Mouse (Mus musculus): ENCODE data around the gene Rnf224. TPM values are rescaled to one million over a fixed set of nuclear protein-coding genes. Genes with fewer than 3 reads are reported as not detected.

Gene Rnf224
- polyA plus RNA-seq, 3 experiments from 2014 or later = not detected

DNA sequence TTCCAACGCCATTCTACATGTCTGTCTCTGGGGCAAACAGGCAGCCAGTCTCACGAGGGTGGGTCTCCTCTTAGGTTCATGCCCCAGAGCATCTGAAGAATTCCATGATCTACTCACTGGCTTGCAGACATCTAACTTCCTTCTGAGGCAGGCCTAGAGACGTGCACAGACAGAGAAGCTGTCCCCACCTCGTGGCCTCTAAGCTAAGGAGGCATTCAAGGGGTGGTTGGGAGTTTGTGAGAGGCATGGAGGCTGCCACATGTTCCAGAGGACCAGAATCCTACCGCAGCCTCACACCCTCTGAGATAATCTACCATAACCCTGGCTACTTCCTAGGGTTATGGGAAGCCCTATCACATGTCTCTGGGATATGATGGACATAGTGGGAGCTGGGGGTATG, 42.6 kb downstream of the Rnf224 start:
- ATAC-seq = no peak

DNA sequence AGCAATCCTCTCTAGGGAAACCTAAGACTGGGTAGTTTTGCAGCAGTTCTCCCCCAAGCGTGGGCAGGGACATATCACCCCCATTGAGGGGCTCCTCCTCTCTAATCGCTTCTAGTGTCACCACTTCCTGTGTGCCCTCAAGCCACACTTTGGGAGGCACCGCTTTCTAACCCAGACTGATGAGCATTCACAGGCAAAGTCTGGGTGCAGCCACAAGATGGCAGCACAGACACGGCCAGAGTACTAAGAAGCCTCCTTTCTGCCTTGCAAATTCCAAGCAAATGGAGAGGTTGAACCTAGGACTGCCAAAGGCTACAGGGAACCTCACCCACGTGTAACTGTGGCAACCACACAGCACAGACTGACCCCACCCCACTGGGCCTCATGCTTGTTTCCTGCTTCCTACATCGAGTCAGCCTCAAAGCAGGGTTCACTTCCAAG, 43.2 kb downstream of the Rnf224 start:
- ATAC-seq = peak; percentile 76

- no peak for ATAC-seq
Measured at GRCm38 (mm10) chr2:25187841-25188240, 48.7 kb downstream of the Rnf224 start.

DNA sequence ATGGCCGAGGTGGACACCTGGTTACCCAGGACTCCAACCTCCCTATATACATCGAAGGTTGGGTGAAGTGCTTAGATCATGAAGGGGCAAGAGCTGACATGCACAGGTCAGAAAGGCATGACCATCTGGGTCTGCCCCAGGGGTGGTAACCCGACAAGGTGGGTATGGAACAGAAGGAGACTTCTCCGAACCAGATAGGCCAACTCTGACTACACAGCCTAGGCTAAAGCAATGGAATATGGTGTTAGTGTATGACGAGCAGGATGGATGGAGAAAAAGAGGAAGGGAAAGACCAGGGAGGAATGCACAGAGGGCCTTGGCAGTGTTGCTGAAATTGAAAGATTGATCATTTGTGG, 50.0 kb downstream of the Rnf224 start:
- ATAC-seq = no peak

- peak; percentile 62 for ATAC-seq
Measured at GRCm38 (mm10) chr2:25185625-25186574, 50.7 kb downstream of the Rnf224 start.

DNA sequence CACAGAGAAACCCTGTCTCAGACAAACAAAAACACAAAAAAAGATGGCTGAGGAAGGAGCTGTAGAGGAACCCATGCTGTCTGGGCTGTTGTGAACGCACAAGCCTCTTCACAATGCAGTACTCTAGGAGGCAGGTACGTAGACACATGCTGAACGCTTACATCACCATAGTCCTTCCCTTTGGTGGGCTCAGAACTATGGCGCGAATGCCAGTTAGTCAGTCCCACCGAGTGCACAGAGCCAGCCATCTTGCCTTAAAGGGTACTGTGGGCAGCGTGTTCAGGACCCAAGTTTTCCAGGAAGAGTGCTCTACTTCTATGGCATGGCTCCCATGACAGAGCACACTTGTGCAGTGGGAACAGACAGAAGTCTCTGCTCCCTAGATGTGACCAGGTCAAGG, 52.1 kb downstream of the Rnf224 start:
- ATAC-seq = no peak

Other genes with a start within 250 kb of the Rnf224 start
- gene Nsmf, start 182.4 kb downstream of the Rnf224 start, polyA plus RNA-seq (2017; shearing (Covaris generic)) = 10 to 100 TPM; 11.3 to 20.4 (median 11.4) TPM
- under 1 TPM in 1 of 3 experiments, not detected in 2; 0.90 TPM for gene Entpd8, start 156.5 kb downstream of the Rnf224 start, polyA plus RNA-seq (2017; shearing (Covaris generic))
- gene Noxa1, start 141.6 kb downstream of the Rnf224 start, polyA plus RNA-seq (2017; shearing (Covaris generic)) = 1 to 10 TPM in 2 of 3 experiments, under 1 TPM in 1; 0.68 to 4.2 (median 4.2) TPM
- gene Nrarp, start 56.0 kb downstream of the Rnf224 start, polyA plus RNA-seq (2017; shearing (Covaris generic)) = 1 to 10 TPM in 1 of 3 experiments, under 1 TPM in 2; 0.54 to 1.2 (median 0.59) TPM
- gene Tor4a, start 39.9 kb downstream of the Rnf224 start, polyA plus RNA-seq (2017; shearing (Covaris generic)) = 10 to 100 TPM; 55.3 to 73.9 (median 67.2) TPM
- gene Nelfb, start 25.3 kb downstream of the Rnf224 start, polyA plus RNA-seq (2017; shearing (Covaris generic)) = 10 to 100 TPM; 46.6 to 50.3 (median 47.0) TPM
- gene Stpg3, start 22.1 kb downstream of the Rnf224 start, polyA plus RNA-seq (2017; shearing (Covaris generic)) = not detected
- gene Fam166a, start 18.0 kb downstream of the Rnf224 start, polyA plus RNA-seq (2017; shearing (Covaris generic)) = not detected
- gene Tubb4b, start 12.1 kb downstream of the Rnf224 start, polyA plus RNA-seq (2017; shearing (Covaris generic)) = 100 to 1,000 TPM in 1 of 3 experiments, 10 to 100 TPM in 2; 90.3 to 208 (median 96.5) TPM
- not detected for gene Slc34a3, start 2.4 kb downstream of the Rnf224 start, polyA plus RNA-seq (2017; shearing (Covaris generic))
- 1 to 10 TPM in 1 of 3 experiments, under 1 TPM in 2; 0.53 to 1.6 (median 0.99) TPM for gene Rnf208, start 5.5 kb upstream of the Rnf224 start, polyA plus RNA-seq (2017; shearing (Covaris generic))
- gene Cysrt1, start 5.7 kb upstream of the Rnf224 start, polyA plus RNA-seq (2017; shearing (Covaris generic)) = not detected
- 1 to 10 TPM; 2.3 to 9.2 (median 4.0) TPM for gene AL732309.1, start 10.1 kb upstream of the Rnf224 start, polyA plus RNA-seq (2017; shearing (Covaris generic))
- gene Tmem203, start 18.7 kb upstream of the Rnf224 start, polyA plus RNA-seq (2017; shearing (Covaris generic)) = 10 to 100 TPM in 1 of 3 experiments, 1 to 10 TPM in 2; 8.3 to 13.7 (median 8.7) TPM
- 1 to 10 TPM; 3.4 to 4.7 (median 3.9) TPM for gene Tprn, start 25.8 kb upstream of the Rnf224 start, polyA plus RNA-seq (2017; shearing (Covaris generic))
- gene Ssna1, start 35.7 kb upstream of the Rnf224 start, polyA plus RNA-seq (2017; shearing (Covaris generic)) = 100 to 1,000 TPM; 111 to 156 (median 121) TPM
- 10 to 100 TPM; 29.3 to 44.6 (median 39.2) TPM for gene Anapc2, start 35.7 kb upstream of the Rnf224 start, polyA plus RNA-seq (2017; shearing (Covaris generic))
- not detected for gene Tmem210, start 51.4 kb upstream of the Rnf224 start, polyA plus RNA-seq (2017; shearing (Covaris generic))
- not detected for gene Lrrc26, start 53.1 kb upstream of the Rnf224 start, polyA plus RNA-seq (2017; shearing (Covaris generic))
- not detected for gene Grin1, start 82.4 kb upstream of the Rnf224 start, polyA plus RNA-seq (2017; shearing (Covaris generic))
- gene Man1b1, start 95.6 kb upstream of the Rnf224 start, polyA plus RNA-seq (2017; shearing (Covaris generic)) = 10 to 100 TPM; 21.2 to 24.3 (median 23.1) TPM
- gene Dpp7, start 119.6 kb upstream of the Rnf224 start, polyA plus RNA-seq (2017; shearing (Covaris generic)) = 10 to 100 TPM; 10.2 to 24.6 (median 21.1) TPM
- gene Uap1l1, start 128.9 kb upstream of the Rnf224 start, polyA plus RNA-seq (2017; shearing (Covaris generic)) = 10 to 100 TPM; 12.2 to 20.6 (median 18.3) TPM
- gene Sapcd2, start 135.5 kb upstream of the Rnf224 start, polyA plus RNA-seq (2017; shearing (Covaris generic)) = 10 to 100 TPM in 1 of 3 experiments, under 1 TPM in 2; 0.44 to 10.5 (median 0.80) TPM
- 1 to 10 TPM in 1 of 3 experiments, under 1 TPM in 1, not detected in 1; 0.49 to 1.3 TPM for gene Entpd2, start 159.1 kb upstream of the Rnf224 start, polyA plus RNA-seq (2017; shearing (Covaris generic))
- 1 to 10 TPM; 2.8 to 6.1 (median 6.0) TPM for gene Npdc1, start 162.6 kb upstream of the Rnf224 start, polyA plus RNA-seq (2017; shearing (Covaris generic))
- gene Fut7, start 186.5 kb upstream of the Rnf224 start, polyA plus RNA-seq (2017; shearing (Covaris generic)) = 10 to 100 TPM in 1 of 3 experiments, 1 to 10 TPM in 2; 4.1 to 14.7 (median 7.2) TPM
- 10 to 100 TPM; 31.4 to 59.3 (median 41.8) TPM for gene Abca2, start 191.9 kb upstream of the Rnf224 start, polyA plus RNA-seq (2017; shearing (Covaris generic))
- 1 to 10 TPM; 1.2 to 1.9 (median 1.6) TPM for gene Clic3, start 220.1 kb upstream of the Rnf224 start, polyA plus RNA-seq (2017; shearing (Covaris generic))
- gene Paxx, start 224.3 kb upstream of the Rnf224 start, polyA plus RNA-seq (2017; shearing (Covaris generic)) = 10 to 100 TPM; 70.4 to 92.1 (median 89.2) TPM
- gene Ptgds, start 233.3 kb upstream of the Rnf224 start, polyA plus RNA-seq (2017; shearing (Covaris generic)) = not detected

Data from inflammation-experienced regulatory T-cells, adult 6 months (primary cell).